Mouse (Mus musculus) liver, embryonic 14.5 days (tissue): ENCODE data around the gene Mtmr2. TPM values are rescaled to one million over a fixed set of nuclear protein-coding genes. Genes with fewer than 3 reads are reported as not detected.
A peak's percentile ranks its signal among the peaks of the same experiment; 100 is the strongest.
"Not testable (repeated sequence)": the region's sequence is repeated elsewhere in the genome, so short reads cannot be mapped to it uniquely, and the experiment has no call there.

Experiments used
- ATAC-seq: fragments of 200-750 bp; cut with Nextera tagmentation; 2 replicates; pipeline ENCODE4 v1.8.0; 2017; ENCODE audit warnings: moderate number of reproducible peaks, mild to moderate bottlenecking, moderate library complexity; ENCODE audit not compliant: insufficient read depth
- DNase-seq, 3 experiments: peaks; one replicate each; pipeline ENCODE4 v3.0.0-alpha.2; 2012 to 2013; ENCODE audit warnings: low read depth in 3 of 3, low spot score in 3 of 3
- H3K27ac ChIP-seq: fragments of 300-500 bp; sonication (generic); 2 replicates; pipeline ENCODE4 v1.5.1; 2014; ENCODE audit warnings: moderate library complexity, mild to moderate bottlenecking, control low read depth, inconsistent platforms
- H3K27me3 ChIP-seq: fragments of 300-500 bp; sonication (generic); 2 replicates; pipeline ENCODE4 v1.6.1; 2014; ENCODE audit warnings: mild to moderate bottlenecking, low read length, moderate library complexity; ENCODE audit not compliant: control insufficient read depth, insufficient read depth
- H3K36me3 ChIP-seq: fragments of 300-500 bp; sonication (generic); replicated peaks from 2 replicates; pipeline ENCODE4 v1.6.1; 2014; ENCODE audit warnings: low read depth; ENCODE audit not compliant: control insufficient read depth, insufficient read depth
- H3K4me1 ChIP-seq, 2 experiments: fragments of 200-500 bp in 1 of 2; fragments of 300-500 bp in 1 of 2; sonication (generic) in 1 of 2; replicated peaks; 2 replicates each; pipeline ENCODE4 v1.6.1; 2012 to 2014; ENCODE audit warnings: antibody characterized with exemption in 1 of 2, inconsistent platforms in 1 of 2, low read length in 1 of 2; ENCODE audit not compliant: control insufficient read depth in 2 of 2, insufficient read depth in 2 of 2
- H3K4me2 ChIP-seq: fragments of 300-500 bp; sonication (generic); 2 replicates; pipeline ENCODE4 v1.6.1; 2014; ENCODE audit warnings: low read depth, mild to moderate bottlenecking, control low read depth, moderate library complexity
- H3K4me3 ChIP-seq, 2 experiments: fragments of 200-500 bp in 1 of 2; fragments of 300-500 bp in 1 of 2; sonication (generic) in 1 of 2; 2 replicates each; pipeline ENCODE4 v1.5.1; 2012 to 2014; ENCODE audit warnings: low read depth in 2 of 2, low read length in 2 of 2, mild to moderate bottlenecking in 2 of 2, control low read depth in 1 of 2, inconsistent platforms in 1 of 2, moderate library complexity in 1 of 2; ENCODE audit not compliant: insufficient read depth in 1 of 2
- H3K9ac ChIP-seq: fragments of 300-500 bp; sonication (generic); replicated peaks from 2 replicates; pipeline ENCODE4 v1.6.1; 2014; ENCODE audit warnings: mild to moderate bottlenecking, control low read depth, moderate library complexity
- H3K9me3 ChIP-seq: fragments of 300-500 bp; sonication (generic); 2 replicates; pipeline ENCODE4 v1.6.1; 2016; ENCODE audit warnings: low read length, mixed read lengths; ENCODE audit not compliant: control insufficient read depth
- CTCF ChIP-seq: IDR thresholded peaks from 2 replicates; pipeline ENCODE4 v1.5.1; 2016; ENCODE audit warnings: antibody characterized with exemption, low read depth, control low read depth
- EP300 ChIP-seq: IDR thresholded peaks from 2 replicates; pipeline ENCODE4 v1.6.1; 2016; ENCODE audit warnings: antibody characterized with exemption, low read depth
- WGBS: fragments of 180-500 bp; shearing (Covaris S2); extraction: QIAGEN DNeasy Blood & Tissue Kit; methylation state at CpG from one replicate; pipeline ENCODE4 v1.1.7; 2014; ENCODE audit not compliant: insufficient replicate concordance; 5-methylcytosine and 5-hydroxymethylcytosine counted together
- polyA plus RNA-seq, 2 experiments: library from polyadenylated mRNA; depleted of rRNA in 1 of 2; stranded (reverse) in 1 of 2; unstranded in 1 of 2; fragments of >200 nt; fragmentation: Nextera tagmentation in 1 of 2; extraction: Ambion mirVana in 1 of 2; gene quantifications; 2 replicates each; pipeline versions ENCODE4 v1.2.1 to v1.2.3; 2012 to 2014

Gene Mtmr2
- polyA plus RNA-seq, 2 experiments, result 5.9 to 18.1 TPM

DNA sequence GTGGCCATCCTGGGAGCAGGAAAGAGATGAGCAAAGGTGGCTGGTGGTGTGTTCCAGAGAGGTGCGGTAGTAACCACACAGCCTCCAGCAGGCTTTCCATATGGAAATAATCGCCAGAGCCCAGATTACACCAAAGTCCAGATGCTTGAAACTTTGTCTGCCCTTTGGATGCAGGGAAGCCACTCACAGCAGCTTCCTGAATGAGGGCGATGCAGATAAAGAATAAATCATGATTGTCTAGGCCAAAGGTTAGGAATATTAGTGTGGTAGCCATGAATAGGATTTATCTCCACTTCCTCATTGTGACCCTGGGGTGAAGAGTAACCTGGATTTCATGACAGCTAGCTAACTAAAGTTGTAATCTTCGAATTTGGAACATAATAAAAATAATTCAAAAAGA lies 43.3 kb upstream of the Mtmr2 start:
- no peaks in the 10 kb centered on the region for H3K9me3 ChIP-seq
- 61% methylated on average over 4 of the region's 4 CpGs for WGBS
- H3K9ac ChIP-seq, result no peak overlapping the region
- no peaks in the 10 kb centered on the region for H3K36me3 ChIP-seq
- no peak overlapping the region for H3K4me2 ChIP-seq
- H3K27me3 ChIP-seq, result no peaks in the 10 kb centered on the region
- H3K4me3 ChIP-seq, result no peak overlapping the region
- DNase-seq (no peak), ATAC-seq (no peak)
- H3K4me1 ChIP-seq, result no peaks in the 10 kb centered on the region
- no peak overlapping the region for H3K27ac ChIP-seq
- TF ChIP-seq EP300 (no peak), CTCF (no peak)

DNA sequence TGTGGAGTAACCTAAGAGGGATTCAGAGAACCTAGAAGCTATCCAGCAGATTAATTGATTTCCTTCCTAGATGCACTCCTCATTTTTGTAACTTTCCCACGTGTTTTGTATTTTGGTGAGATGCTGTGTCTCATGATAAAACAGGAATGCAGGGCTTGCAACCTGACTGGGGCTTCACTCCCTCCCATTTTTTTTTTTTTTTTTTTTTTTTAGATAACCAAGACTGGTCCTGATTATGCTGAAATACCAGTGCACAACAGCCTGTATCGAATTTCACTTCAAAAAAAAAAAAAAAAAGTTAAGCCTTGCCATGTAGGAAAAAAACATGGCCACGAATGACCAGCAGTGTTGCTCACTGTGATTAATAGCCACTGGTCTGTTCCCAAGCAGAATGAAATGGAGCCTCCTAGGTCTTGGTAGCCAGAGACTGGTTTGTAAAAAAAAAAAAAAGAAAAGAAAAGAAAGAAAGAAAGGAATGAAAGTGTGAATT lies 41.1 kb upstream of the Mtmr2 start:
- no peaks in the 10 kb centered on the region for H3K4me1 ChIP-seq
- no peak overlapping the region for H3K27ac ChIP-seq
- no peak overlapping the region for H3K4me3 ChIP-seq
- no peak overlapping the region for H3K9ac ChIP-seq
- H3K4me2 ChIP-seq, result no peak overlapping the region
- no peaks in the 10 kb centered on the region for H3K27me3 ChIP-seq
- WGBS, result 32% methylated on average over 3 of the region's 3 CpGs
- H3K36me3 ChIP-seq, result no peaks in the 10 kb centered on the region
- TF ChIP-seq CTCF, result no peak
- no peak for TF ChIP-seq EP300
- DNase-seq (no peak), ATAC-seq (no peak)
- no peaks in the 10 kb centered on the region for H3K9me3 ChIP-seq

DNA sequence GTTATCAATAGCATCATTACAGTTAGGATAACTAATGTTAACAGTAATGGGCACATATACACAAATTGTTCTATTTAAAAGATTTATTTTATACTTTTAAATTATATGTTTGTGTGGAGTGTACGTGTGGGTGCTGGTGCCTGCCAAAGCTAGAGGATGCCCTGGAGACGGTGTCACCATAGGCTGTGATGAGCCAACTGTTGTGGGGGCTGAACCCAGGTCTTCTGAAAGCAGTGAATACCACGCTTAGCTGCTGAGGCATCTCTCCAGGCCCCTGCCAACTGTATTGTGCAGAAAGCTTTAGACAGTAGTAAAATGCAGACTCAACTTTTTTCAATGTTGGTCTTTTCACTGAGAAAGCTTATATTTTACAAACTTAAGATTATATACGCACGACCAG lies 38.8 kb upstream of the Mtmr2 start:
- no peaks in the 10 kb centered on the region for H3K4me1 ChIP-seq
- TF ChIP-seq CTCF (no peak), EP300 (no peak)
- H3K9ac ChIP-seq, result no peak overlapping the region
- H3K27me3 ChIP-seq, result no peaks in the 10 kb centered on the region
- H3K4me2 ChIP-seq, result no peak overlapping the region
- H3K4me3 ChIP-seq, result no peak overlapping the region
- DNase-seq (no peak), ATAC-seq (no peak)
- no peak overlapping the region for H3K27ac ChIP-seq
- no peaks in the 10 kb centered on the region for H3K36me3 ChIP-seq
- no peaks in the 10 kb centered on the region for H3K9me3 ChIP-seq
- WGBS, result 65% methylated on average over 5 of the region's 5 CpGs

GRCm38 (mm10) chr9:13715891-13716290 lies 32.3 kb upstream of the Mtmr2 start:
- WGBS, result 74% methylated on average over 2 of the region's 2 CpGs
- H3K4me2 ChIP-seq, H3K27ac ChIP-seq, H3K27me3 ChIP-seq, H3K4me3 ChIP-seq, H3K36me3 ChIP-seq, H3K9me3 ChIP-seq, H3K4me1 ChIP-seq, DNase-seq, H3K9ac ChIP-seq, ATAC-seq: not testable (repeated sequence)

GRCm38 (mm10) chr9:13716316-13717099 lies 31.7 kb upstream of the Mtmr2 start:
- H3K4me1 ChIP-seq, result no peaks in the 10 kb centered on the region
- H3K4me3 ChIP-seq, result no peak overlapping the region
- H3K9ac ChIP-seq, result no peak overlapping the region
- no peaks in the 10 kb centered on the region for H3K27me3 ChIP-seq
- H3K36me3 ChIP-seq, result no peaks in the 10 kb centered on the region
- 17% methylated on average over 8 of the region's 8 CpGs for WGBS
- H3K4me2 ChIP-seq, result no peak overlapping the region
- no peak overlapping the region for H3K27ac ChIP-seq
- ATAC-seq (no peak), DNase-seq (peak; percentile 32 to 34 (median 33))
- H3K9me3 ChIP-seq, result no peaks in the 10 kb centered on the region
- TF ChIP-seq EP300 (no peak), CTCF (peak; percentile 81)
